Mouse (Mus musculus): ENCODE measurements around the gene Spaar.

The Spaar gene

GRCm38 (mm10) chr4:43798936-43799335, 69.1 kb downstream of the Spaar start:
- no peak for DNase-seq (ENCODE audit: low read depth, low spot score)
